Mouse (Mus musculus) liver (tissue): Measurements from ENCODE around the gene Olfr1340.
A peak's percentile ranks its signal among the peaks of the same experiment; 100 is the strongest.

ENCODE experiments used
- DNase-seq: peaks from one replicate; pipeline ENCODE4 v3.0.0-alpha.2; 2020; ENCODE audit warnings: mixed read lengths

The Olfr1340 gene

DNA sequence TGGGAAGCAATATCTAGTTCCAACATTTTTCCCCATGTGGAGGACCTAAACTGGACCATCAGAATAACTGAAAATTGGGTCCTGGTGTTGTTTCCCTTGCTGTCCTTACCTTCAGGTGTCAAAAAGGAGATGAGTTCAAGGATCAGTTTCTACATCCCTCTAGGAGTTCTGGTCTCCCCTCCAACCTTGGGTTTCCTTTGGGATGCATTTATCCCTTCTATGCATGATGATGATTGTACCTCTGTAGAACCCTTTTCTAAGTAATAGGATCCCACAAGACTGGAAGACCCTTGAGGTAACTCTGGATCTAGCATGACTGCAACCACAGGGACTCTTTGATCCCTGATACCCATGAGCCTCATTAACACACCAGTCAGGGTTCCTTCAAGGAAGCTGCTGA lies at the start of gene Olfr1340:
Gene Olfr1340, plus strand, starts transcription at position 301 of the 400 bp plus-strand sequence.
- no peak for DNase-seq

DNA sequence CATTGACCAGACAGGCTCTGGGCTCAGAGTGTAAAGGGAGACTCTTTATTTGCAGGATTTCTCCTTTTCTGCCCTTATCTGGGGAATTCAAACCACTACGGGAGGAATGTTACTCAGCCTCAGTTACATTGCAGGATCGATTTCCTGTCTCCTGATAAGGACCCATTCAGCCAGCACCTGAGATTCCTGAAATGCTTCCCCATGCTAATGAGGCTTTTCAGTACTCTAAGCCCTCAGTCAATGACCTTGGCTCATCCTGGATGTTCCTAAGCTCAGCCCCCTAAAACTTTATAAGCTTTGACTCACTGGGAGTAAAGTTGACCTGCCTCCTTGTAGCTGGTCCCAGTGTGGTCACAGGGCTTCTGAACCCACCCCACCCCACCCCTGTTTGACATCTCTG lies 32.9 kb upstream of the Olfr1340 start:
- no peak for DNase-seq

DNA sequence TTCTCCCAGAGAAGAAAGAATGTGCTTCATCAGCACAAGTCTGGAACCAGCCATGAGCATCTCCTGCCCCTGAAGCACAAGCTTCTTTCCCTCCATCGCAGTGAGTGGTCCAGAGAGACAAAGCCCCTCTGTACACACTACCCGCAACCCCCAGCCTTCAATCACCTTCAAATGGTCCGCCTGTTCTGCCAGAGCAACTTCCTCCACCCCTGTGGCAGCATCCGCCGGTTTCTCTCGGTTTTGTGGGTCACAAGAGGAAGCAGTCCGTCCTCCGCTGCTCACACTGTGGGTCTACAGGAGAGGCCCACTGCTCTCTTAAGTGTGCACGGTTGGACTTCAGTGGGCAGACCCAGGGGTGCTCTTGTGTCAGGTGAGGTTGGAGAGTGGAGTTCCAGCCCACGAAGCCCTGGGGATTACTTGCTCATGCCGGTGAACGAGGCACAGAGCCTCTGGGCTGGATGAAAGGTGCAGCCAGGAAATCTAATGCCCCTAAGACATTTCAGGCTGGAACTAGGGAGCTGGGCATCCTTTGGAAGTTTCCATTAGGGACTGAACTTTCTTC lies 27.4 kb upstream of the Olfr1340 start, which contains the start of gene Olfr1342:
Gene Olfr1342, minus strand, starts transcription at position 345 of the 562 bp plus-strand sequence.
- peak; percentile 4 for DNase-seq

DNA sequence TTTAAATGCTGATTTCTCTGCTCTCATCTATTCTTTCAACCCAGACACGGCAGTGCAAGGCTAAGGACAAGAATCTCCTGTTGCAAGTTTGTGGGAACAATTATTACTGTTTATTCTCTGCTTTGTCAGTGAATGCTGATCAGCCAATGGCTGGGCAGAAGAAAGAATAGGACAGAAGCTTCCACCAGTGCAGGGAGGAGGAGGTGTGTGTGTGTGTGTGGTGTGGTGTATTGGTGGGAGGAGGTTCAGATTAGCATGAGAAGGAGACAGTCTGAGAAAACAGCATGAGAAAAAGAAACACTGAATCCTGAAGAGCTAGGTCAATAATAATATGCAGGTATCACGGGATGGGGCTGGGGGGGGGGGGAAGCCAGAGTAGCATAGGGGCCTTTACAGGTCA lies 26.1 kb upstream of the Olfr1340 start:
- DNase-seq, result no peak

DNA sequence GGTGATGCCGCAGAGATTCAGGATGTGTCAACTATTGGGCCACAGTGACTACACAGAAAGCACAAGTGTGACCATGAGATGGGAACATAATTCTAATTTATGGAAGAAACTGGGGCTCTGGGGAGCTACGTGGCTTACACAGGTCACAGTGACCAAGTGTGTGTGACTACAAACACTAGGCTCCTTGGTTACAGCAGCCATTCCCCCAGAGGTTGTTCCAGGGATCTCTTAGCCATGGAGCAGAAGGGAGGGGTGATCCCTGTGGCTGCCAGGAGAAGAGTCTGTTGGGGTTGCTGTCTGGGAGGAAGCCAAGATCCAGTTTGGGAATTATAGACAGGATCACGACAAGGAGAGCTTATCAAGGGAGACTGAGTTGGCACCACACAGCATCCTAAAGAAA lies 16.7 kb upstream of the Olfr1340 start, which contains the start of gene Olfr1341:
Gene Olfr1341, plus strand, starts transcription at position 301 of the 400 bp plus-strand sequence.
- DNase-seq, result no peak

DNA sequence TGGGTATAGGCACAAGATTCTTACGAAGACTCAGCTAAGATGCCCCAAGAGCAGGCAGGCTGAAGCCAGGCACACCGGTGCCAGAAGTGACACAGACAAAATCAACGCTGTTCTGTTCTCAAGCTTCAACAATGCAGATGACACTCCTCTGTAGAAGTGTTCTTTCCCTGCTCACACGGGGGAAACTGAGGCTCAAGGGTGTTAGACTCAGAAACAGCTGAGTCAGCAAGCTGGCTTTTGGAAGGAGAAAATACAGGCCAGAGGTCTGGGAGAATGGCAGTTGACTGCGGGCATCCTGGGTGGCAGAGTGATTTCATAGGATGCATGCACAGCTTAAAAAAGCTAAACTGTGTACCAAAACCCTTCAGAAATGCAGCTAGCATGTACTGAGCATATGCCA lies 11.9 kb upstream of the Olfr1340 start:
- no peak for DNase-seq

DNA sequence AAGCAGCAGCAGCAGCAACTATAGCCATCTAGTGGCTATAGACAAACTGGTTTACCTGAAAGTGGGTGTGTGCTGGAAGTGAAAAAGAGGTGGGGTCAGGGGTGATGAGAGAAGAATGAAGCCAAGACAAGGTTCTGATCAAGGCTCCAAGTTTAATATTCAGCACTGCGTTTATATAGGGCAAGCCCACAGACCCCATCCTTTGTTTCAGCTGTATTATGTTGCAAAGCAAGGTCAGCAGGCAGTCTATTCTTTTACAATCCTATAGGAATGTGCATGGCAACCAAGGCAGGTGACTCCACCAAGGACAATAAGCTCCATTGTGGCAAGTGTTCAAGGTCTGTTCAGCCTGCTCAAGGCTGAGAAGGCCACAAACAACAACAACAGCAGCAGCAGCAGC lies 8.3 kb upstream of the Olfr1340 start:
- no peak for DNase-seq

DNA sequence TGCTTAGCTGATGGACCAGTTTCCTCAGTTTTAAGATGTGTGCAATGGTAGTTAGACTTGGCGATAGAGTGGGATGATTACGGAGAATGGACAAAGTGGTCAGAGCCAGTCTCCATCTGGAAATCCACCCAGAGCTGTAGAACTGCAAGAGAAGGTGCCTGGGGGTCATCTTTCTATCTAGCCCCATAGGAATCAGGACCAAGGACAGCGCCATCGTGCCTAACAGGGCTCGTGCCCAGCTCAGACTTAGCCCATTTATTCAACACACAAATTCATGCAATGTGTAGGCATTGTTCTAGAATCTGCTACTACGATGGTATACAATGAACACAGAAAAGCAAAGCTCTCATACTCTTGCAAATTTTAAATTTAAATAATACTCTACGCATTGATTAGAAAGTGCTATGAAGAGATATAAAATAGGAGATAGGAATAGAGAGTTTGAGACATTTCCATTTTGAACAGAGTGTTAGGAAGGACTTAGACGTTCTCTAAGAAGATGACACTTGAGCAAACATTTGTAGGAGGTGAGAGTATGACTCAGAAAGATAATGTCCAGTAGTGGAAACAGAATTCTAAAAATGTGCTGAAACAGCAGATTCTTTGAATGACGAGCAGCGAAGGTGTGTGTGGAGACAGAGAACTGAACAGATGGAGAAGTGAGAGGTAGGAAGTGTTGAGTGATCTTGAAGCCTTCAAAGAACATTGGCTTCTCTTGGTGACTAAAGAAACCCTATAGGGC lies 2.0 kb downstream of the Olfr1340 start:
- DNase-seq, result peak; percentile 10

DNA sequence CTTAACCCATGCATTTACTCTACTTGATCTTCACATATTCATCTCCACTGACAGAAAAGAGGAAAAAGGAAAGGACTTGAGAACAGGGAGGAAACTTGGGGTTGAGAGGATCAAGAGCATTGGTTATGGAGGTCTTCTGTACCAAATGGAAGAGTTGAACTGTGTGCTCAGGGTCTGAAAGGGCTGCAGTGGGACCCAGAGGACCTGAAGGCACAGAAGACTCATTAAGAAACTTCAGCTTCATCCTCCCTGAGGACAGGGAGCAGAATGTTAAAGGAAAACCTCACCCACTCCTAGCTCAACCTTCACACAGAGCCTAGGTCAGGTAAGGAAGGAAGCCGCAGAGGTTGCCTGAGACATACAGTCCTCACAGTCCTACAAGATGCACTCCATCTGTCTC lies 11.9 kb downstream of the Olfr1340 start, which contains the start of gene Olfr1339:
Gene Olfr1339, plus strand, starts transcription at position 301 of the 400 bp plus-strand sequence.
- no peak for DNase-seq

DNA sequence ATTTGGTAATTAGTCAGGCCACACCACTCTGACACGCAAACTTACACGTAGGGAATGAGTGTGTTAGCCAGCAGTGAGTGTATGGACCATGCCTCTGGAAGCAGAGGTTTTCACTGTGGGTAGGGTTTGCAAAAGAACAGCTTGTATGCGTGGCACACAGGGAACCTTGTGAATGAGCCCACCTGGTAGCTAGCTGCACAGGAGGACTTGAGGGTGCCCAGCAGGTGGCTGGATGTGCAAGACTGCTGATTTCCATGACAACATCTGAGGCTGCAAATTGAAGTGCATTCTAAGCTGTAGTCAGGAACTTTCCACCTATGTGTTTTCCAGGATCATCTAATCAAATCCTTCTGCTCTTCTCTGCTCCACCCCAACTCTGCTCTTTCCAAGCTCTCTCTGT lies 19.6 kb downstream of the Olfr1340 start:
- DNase-seq, result no peak

DNA sequence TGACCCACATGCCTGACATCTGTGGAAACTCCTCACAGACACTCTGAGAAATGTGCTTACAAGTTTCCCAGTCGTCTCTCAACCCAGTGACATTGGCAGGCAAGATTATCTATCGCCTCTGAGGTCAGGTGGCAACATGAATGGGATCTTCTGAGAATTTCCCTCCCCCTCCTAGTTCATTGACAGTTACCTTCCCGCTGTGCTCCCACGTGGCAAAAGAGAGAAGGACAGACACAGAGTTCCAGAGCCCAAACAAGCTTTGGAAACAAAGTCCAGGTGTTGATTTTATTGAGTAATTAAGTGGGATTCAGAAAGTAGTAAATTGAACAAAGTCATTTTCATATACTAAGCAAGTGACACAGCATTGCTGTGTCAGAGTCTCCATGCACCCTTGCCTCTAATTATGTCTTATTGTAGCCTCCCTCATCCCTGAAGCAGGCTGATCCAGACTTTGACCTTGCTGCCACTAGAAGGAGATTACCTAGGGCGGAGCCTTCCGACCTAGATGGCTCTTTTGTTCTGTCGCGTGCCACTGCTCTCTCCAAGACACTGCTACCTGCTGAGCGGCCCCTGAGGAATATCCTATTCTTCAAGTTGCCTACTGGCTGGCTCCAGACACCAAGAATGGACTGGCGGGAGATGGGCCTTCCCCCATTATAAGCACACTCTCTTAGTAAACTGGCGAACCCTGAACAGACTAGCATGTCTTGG lies 21.2 kb downstream of the Olfr1340 start:
- no peak for DNase-seq

DNA sequence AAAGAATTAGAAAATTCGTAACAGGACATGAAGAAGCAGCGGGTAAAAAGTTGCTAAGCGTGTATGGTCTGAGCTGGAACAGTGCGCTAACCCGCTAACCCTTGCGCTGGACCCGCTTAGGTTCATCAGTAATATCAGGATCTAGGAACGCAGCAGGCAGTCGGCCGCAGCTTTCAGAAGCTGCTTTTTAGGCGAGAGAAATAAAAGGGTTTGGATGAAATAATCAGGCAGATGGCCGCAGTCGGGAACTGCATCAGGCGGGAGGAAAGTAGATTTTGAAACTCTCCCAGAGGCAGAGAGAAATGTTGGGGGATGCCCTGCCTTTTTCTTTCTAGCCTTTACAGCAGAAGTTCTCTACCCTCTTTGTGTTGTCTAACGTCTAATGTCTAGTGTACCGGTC lies 21.9 kb downstream of the Olfr1340 start:
- DNase-seq, result no peak

DNA sequence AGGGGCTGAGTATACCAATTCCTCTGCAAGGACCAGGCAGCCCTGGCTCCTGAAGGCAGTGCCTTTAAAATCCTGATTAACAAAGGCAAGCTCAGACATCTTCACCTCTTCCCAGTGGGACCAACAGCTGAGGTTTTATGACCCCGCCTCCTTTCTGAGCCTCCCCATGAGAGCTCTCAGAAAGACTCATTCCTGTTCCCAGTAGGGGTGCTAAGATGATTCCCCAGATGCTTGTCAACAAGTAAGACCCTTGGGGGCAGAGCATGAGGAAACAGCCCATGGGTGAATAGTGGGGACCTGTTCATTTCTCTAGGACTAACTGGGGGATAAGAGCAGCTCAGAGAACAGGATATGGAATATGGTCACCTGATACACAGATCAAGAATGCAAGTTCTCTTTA lies 38.7 kb downstream of the Olfr1340 start, which contains the start of gene Olfr1338:
Gene Olfr1338, minus strand, starts transcription at position 101 of the 400 bp plus-strand sequence.
- DNase-seq, result no peak
